Mouse (Mus musculus): ENCODE measurements around the gene Dph2. TPM values are rescaled to one million over a fixed set of nuclear protein-coding genes. Genes with fewer than 3 reads are reported as not detected.

The Dph2 gene
- total RNA-seq, 2 experiments from 2014 or later, result 9.6 to 10.5 TPM

DNA sequence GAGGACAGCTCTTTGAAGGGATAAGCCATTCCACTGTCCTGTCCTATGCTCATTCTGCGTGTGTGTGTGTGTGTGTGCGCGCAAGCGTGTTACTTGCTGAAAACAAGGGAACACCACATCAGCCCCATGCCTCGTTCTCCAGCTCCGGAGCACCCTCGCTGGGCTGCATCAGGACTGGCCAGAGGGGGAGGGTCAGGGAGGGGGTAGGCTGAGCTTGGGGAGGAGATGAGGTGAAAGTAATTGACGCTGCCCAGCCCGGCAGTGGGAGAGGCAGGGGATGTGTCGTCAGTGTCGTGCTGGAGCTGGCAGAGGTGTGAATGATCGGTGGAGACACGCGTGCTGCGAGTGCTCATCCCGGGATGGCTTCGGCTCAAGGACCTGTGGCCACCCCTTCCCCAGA, 42.8 kb downstream of the Dph2 start:
- intact Hi-C loops (cut with DNase I), result no loop called here
- DNase-seq (ENCODE audit: low spot score in 2 of 2), result no peak

DNA sequence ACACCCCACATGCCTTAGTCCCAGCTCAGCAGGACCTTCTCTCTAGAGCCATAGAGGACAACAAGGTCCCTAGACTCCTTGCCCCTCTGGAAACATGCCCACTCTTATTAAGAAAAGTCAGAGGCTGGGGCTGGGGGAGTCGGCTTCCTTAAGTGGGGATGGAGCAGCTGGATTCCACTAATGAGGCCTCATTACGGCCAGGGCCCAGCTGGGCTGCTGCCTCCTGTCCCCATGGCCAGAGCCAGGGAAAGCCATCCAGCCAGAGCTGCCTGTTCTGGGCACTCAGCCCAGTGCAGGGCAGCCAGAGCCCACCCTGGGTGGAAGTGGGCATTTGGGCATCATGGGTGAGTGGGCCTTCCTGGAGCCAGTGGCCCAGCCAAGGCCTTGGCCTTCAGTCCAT, 44.8 kb downstream of the Dph2 start:
- peak; percentile 45 to 48 for DNase-seq (ENCODE audit: low spot score in 2 of 2)

DNA sequence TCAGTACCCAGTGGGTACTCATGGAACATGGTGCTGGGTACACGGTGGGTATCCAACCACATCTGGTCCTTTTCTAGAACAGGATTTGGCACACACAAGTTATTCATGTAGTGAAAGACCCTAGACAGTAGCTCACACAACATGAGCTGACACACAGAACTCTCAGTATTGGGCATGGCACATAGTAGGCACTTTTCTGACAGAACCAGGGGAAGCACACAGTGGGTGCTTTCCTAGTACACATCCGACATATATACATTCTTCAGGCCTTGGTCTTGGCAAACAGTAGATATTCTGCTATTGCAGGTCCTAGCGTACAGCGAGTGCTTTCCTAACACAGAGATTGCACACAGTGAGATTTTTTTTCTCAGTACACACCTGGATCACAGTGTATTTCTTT, 45.6 kb downstream of the Dph2 start:
- intact Hi-C loops (cut with DNase I), result no loop called here
- DNase-seq (ENCODE audit: low spot score in 2 of 2), result no peak

More for the DNA sequence above, 44.8 kb downstream of the Dph2 start:
- intact Hi-C loops (cut with DNase I), result no loop called here

DNA sequence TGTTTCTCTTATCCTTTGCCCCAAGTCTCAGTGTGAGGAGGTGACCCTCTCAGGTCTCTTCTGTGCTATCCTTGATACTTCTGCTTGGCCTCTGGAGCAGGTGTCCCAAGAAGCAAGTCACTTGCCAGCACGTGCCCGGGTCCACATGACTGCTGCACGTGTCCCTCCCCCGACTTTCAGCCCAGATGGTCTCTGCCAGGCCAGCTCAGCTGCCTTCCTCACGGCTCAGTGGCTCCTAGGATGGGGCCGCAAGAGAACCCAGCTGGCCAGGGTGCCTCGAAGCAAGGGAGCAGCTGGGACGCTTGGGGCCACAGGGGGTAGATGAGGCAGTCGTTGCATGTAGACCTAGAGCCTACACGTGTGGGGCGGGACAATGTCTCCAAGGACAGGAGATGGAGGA, 46.5 kb downstream of the Dph2 start:
- intact Hi-C loops (cut with DNase I), result no loop called here
- no peak for DNase-seq (ENCODE audit: low spot score in 2 of 2)

- intact Hi-C loops (cut with DNase I), result no loop called here
- no peak for DNase-seq (ENCODE audit: low spot score in 2 of 2)
Observed at GRCm38 (mm10) chr4:117844467-117844866, 47.4 kb downstream of the Dph2 start.

DNA sequence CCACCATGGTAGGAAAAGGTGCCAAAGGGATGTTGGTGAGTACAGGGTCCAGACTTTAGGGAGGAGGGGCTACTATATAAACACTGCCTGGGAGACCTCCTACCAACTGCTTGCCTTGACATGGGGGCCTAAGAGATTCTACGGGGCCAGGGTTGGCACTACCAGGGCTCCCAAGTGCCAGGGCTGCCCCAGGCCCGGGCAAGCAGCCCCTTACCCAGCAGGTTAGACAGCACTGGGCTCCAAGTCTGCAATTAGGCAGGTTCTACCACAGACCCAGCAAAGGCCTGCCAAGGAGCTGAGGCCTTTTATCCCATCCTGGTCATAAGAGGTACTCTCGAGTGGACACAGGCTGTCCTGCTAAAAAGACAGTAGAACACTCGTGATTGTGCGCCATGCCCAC, 48.7 kb downstream of the Dph2 start:
- intact Hi-C loops (cut with DNase I), result no loop called here
- no peak for DNase-seq (ENCODE audit: low spot score in 2 of 2)

- no peak for DNase-seq (ENCODE audit: low spot score in 2 of 2)
- intact Hi-C loops (cut with DNase I), result no loop called here
Observed at GRCm38 (mm10) chr4:117841566-117841965, 50.3 kb downstream of the Dph2 start.

DNA sequence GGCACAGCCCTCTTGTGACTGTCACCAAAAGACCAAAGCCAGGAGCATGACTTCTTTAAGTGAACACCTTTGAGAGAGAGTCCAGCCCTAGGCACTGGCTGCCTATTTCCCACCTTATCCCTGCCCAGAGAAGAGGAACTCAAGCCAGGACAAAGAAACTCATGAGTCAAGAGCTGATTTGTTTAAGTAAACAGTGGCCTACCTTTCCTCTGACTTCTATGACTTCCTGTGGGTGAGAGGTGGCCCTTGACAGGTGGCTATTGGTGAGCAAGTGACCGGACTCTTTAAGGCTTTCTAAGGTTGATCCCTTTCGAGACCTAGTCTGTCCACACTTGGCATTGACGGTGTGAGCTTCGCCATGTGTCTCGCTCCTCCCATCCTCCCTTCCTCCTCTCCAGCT, 51.0 kb downstream of the Dph2 start:
- intact Hi-C loops (cut with DNase I), result no loop called here
- DNase-seq (ENCODE audit: low spot score in 2 of 2), result no peak

GRCm38 (mm10) chr4:117839366-117839765, 52.5 kb downstream of the Dph2 start:
- DNase-seq (ENCODE audit: low spot score in 2 of 2), result no peak
- intact Hi-C loops (cut with DNase I), result no loop called here

Other genes starting within 250 kb of the Dph2 start
- 10 to 100 TPM; 33.1 to 35.2 TPM for gene Dmap1, start 209.8 kb downstream of the Dph2 start, total RNA-seq (2021)
- gene Gm12845, start 167.6 kb downstream of the Dph2 start, total RNA-seq (2021), result not detected
- not detected for gene Klf17, start 126.4 kb downstream of the Dph2 start, total RNA-seq (2021)
- 10 to 100 TPM; 31.7 to 40.9 TPM for gene Slc6a9, start 57.5 kb downstream of the Dph2 start, total RNA-seq (2021)
- gene Ccdc24, start 19.5 kb downstream of the Dph2 start, total RNA-seq (2021), result 1 to 10 TPM; 1.3 to 1.4 TPM
- gene B4galt2, start 8.5 kb downstream of the Dph2 start, total RNA-seq (2021), result 100 to 1,000 TPM; 107 to 116 TPM
- gene Atp6v0b, start 4.7 kb downstream of the Dph2 start, total RNA-seq (2021), result 100 to 1,000 TPM; 460 to 484 TPM
- gene Ipo13, start 23.0 kb upstream of the Dph2 start, total RNA-seq (2021), result 100 to 1,000 TPM; 108 to 116 TPM
- 1 to 10 TPM; 2.3 to 2.6 TPM for gene Artn, start 37.7 kb upstream of the Dph2 start, total RNA-seq (2021)
- 10 to 100 TPM; 43.5 to 44.3 TPM for gene St3gal3, start 242.9 kb upstream of the Dph2 start, total RNA-seq (2021)